Mouse (Mus musculus) urinary bladder, postnatal 36 days (tissue): Measurements from ENCODE around the gene Tma16.

Source experiments
- DNase-seq, 2 experiments: peaks; one replicate each; pipeline ENCODE4 v3.0.0; 2022; ENCODE audit warnings: low spot score in 2 of 2, mixed read lengths in 1 of 2

The Tma16 gene

DNA sequence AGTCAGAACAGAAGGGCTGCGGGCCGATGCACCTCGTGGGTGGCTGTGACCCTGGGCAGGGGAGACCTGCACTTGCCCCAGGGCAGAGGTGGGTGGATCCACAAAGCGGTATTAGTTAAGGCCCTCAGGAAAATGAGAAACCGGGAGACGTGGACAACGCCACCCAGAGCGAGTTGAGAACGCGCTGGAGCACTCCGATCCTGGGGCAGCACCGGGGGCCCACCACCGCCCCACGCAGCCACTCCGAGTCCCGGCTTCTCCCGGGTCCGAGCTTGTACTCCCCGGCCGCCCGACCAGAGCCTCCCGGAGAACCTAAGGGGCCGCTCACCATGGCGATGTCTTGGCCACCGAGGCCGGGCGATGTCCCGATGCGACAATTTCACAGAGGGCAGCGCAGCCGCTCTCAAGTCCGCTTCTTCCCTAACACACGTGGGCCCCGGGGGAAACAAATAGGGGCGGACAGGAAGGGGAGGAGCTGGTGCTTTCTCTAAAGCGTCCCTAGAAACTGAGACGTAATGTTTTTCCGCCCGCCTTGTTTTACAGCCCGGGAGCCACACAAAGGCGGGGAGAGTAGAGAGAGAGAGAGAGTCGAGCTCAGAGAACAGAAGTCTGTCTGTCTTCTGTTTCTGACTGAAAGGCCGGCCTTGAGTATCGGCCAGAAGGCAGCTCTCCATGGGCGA is at the start of gene Tma16:
Tma16 (minus strand) TSS at position 447 of the 680 bp plus-strand sequence.
- peak; percentile 68 to 76 for DNase-seq

DNA sequence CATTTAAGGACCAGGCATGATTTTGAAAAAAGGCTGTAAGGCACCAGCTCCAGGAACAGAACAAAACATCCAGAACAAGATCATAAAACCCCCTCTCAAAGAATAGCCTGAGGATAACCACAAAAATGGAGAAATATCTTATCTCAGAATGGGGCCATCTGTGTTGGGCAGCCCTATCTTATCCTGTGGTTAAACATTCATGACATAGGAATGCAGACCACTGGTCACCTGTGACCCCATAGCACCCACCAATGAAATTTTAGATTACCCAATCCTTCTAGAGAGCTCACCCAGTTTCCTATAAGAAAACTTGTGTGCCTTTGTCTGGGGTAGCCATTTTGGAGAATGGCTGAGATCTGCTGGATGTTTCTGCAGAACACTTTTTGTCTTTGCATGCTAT is 34.2 kb upstream of the Tma16 start:
- DNase-seq: no peak

- DNase-seq: no peak
Observed at GRCm38 (mm10) chr8:66519149-66519548, 32.8 kb upstream of the Tma16 start.

DNA sequence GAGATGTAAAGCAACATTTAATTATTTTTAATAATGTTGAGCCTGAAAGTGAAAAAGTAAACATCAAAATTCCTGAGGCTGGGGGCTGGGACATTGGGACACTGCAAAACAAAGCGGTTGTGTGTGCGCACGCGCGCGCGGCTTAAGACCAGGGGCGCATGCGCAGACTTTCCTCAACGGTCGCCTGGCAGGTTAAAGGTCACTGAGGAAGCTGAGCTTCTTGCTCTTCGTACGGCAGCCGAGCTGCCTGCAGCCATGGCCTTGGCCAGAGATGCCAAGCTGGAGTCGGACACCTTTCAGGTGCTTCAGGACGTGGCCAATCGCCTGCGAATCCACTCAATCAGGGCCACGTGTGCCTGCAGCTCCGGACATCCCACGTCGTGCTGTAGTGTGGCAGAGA is 25.2 kb upstream of the Tma16 start, which contains the start of gene Tktl2:
Tktl2 (plus strand) TSS at position 220 of the 400 bp plus-strand sequence.
- DNase-seq: no peak

- no peak for DNase-seq
Observed at GRCm38 (mm10) chr8:66503381-66503780, 17.1 kb upstream of the Tma16 start.

DNA sequence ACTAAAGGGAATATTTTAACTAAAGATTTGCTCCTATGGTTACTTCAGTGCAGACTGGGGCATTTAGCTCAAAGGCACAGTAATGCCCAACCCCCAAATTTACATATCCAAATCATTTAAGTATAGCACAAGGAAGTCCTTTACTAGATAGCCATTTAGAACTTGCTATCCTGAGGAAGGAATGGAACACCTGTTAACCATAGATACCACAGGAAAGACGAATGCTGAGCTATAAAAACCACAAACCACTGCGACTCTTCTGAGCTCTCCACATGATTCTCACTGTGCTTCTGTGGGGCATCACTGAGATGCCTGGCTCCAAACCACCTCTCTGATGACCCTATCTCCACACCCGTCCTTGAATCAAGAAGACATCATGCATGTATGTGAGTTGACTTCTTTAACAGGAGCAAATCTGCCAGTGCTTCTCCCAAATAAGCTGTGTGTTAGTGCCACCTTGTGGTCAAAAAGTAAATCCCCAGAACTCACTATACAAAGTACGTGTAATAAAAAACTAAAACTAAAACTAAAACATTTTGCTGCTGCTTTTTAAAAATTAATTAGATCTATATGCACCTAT is 10.8 kb upstream of the Tma16 start:
- no peak for DNase-seq

DNA sequence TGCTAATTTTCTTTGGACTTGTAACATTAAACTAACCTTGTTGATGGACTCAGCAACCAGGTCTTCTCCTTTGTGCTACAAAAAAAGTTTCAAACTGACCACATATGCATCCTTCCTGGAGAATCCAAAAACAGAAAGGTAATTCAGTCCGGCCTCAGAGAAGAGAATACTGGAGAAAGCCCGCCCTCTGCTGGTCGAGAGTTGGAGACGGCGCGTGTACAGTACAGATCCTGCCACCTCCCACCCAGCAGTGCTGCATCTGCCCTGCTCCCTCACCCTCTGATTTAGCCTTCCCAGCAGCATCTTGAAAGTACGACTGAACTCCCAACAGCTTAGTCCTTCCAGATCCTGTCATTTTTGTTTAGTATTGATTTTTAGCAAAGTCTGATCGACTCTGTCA is 9.4 kb upstream of the Tma16 start:
- DNase-seq: peak; percentile 43 to 67

DNA sequence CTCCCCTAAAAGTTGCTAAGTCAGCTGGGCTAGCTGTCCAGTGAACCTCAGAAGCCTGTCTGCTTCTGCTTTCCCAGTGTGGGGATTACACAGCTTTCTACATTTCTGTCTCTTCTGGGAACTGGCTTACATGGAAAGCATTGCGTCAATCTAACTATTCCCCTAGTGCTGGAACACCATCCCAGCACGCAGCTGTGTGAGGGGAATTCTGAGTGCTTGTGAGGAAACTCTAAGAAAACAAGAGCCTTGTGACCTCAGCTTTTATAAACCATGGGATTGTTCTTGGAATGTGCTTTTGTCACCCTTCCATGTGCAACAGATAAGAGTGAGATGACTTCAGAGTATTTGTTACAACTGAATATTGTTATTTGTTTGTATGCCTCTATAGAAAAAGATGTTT is 8.2 kb upstream of the Tma16 start:
- DNase-seq: no peak

GRCm38 (mm10) chr8:66490624-66491023 is 4.3 kb upstream of the Tma16 start:
- no peak for DNase-seq

- no peak for DNase-seq
Observed at GRCm38 (mm10) chr8:66488556-66488955, 2.2 kb upstream of the Tma16 start.

DNA sequence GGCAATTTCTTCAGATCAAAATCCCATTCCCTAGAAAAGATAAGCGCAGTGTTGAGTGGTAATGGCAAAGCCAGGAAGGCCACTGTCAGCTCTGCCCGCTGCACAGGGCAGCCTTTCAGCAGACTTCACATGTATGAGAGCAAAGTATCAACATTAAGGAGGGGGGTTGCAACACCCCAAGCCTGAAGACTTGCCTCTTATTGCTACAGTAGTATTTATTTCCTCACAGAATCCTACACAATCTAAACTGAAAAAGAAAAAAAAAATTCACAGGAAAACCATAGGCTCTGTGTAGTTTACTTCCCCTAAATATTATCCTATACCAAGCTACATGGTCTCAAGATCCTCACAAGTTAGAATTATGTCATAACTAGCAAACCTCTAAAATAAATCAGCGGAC is 9.4 kb downstream of the Tma16 start:
- DNase-seq: no peak

DNA sequence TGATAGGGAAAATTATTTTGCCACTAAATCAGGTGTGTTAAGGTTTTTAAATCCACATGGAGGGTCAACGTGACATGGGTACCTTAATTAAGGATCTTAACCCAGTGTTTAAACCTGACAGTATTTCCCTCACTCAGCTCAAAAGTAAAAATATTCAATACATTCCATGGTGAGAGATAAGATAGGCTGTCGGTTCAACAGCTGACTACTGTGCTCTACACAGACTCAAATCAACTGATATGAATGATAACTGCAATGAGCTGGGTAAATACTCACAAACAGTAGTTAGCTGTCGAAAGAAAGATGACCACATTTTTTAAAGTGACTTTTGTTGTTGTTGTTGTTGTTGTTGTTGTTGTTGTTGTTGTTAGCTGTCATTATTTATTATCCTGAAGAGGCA is 16.5 kb downstream of the Tma16 start:
- no peak for DNase-seq

- no peak for DNase-seq
Observed at GRCm38 (mm10) chr8:66457057-66457456, 29.3 kb downstream of the Tma16 start.

- peak; percentile 11 to 14 for DNase-seq
Observed at GRCm38 (mm10) chr8:66450691-66451090, 35.6 kb downstream of the Tma16 start.

DNA sequence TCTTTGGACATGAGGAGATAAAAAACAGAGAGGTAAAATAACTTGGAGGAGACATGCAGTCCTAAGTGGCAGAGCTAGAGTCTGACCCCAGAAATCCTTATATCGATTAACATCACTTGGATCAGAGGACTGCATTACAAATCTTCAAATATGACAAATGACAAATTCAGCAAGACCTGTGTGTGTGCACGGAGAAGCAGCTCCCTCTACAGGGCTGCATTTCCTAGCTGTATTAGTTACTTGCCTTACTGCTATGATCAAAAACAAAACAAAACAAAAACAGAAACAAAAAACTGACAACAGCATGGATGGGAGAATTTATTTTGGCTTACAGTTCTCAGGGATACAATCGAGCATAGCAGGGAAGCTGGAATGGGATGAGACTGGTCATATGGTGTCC is 41.0 kb downstream of the Tma16 start:
- DNase-seq: no peak

GRCm38 (mm10) chr8:66444141-66444540 is 42.2 kb downstream of the Tma16 start:
- no peak for DNase-seq

DNA sequence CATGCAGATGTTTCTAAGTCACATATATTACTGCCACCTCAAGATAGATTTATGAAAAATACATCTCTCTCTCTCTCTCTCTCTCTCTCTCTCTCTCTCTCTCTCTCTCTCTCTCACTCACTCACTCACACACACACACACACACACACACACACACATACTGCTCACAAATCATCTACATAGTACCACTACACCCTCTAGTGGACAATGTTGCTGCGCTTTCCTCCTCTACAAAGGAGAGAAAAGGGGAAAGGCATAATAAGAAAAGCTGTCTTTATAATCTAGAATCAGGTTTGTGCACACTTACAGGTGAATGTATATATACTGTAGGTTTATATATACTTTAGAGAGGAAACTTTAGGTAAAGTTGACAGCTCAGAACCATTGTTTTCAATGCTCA is 43.6 kb downstream of the Tma16 start:
- DNase-seq: no peak

GRCm38 (mm10) chr8:66441123-66441522 is 45.2 kb downstream of the Tma16 start:
- no peak for DNase-seq

DNA sequence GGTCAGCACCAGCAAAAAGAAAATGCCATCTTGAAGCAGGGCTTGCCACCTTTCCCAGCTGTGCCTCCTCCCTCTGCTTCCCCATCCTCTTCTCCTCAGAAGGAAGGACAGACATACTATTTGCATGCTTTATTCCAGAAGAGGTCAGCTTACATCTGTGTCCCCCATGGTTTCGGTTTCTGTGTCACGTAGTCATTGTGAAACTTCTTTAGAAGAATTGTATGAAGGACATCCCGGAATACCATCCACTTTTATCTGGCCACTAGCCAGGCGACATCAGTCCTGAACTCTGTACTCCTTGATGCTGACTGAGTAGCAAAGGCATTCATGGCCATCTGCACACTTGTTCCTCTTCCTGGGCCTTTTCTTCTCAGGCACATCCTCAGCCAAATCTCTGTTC is 47.9 kb downstream of the Tma16 start:
- peak in 1 of 2 experiments; percentile 4 for DNase-seq

DNA sequence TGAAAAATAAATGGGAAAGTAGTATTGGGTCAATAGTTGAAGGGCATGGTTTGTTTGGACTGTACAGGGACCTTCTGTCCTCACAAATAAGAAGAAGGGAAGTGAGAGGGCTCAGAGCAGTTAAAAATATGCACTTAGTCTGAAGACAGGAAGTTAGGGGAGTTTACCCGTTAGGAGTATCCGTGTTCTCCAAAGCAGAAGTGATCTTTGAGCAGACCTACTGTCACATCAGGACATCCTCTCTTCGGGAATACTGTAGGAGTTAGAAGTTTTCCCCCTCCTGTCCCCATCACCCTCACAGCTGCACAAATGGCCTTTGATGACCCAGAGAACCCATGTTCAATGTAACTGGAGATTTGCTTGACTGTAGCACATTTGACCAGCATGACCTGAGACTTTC is 48.4 kb downstream of the Tma16 start:
- DNase-seq: no peak

DNA sequence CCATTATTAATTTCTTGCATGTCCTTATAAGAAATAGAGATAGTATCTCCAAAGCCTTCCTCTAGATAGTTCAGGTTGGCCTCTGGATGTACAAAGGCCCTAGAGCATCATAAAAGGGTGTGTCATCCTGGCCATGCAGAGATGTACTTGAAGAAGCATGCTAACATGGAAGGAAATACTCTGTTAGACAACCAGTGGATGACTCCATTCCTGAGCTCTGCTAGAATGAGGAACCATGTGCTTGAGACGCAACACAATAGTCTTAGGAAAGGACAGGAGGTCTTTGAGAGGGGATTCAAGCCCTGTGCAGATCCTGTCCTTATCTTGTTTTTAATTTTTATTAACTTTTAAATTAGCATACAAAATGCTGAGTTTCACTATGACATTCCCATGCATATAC is 49.5 kb downstream of the Tma16 start:
- no peak for DNase-seq

- no peak for DNase-seq
Observed at GRCm38 (mm10) chr8:66433577-66433976, 52.8 kb downstream of the Tma16 start.

GRCm38 (mm10) chr8:66430639-66431038 is 55.7 kb downstream of the Tma16 start:
- DNase-seq: no peak
